Mouse (Mus musculus): ENCODE measurements around the gene Kctd13. TPM values are rescaled to one million over a fixed set of nuclear protein-coding genes. Genes with fewer than 3 reads are reported as not detected.

Gene Kctd13
- polyA plus RNA-seq (2012; rRNA removed), result 15.5 and 21.3 TPM in 2 replicates

GRCm38 (mm10) chr7:126928384-126929037, at the start of gene Kctd13:
Kctd13 (plus strand) TSS chr7:126928879.

GRCm38 (mm10) chr7:126884286-126885164, 44.2 kb upstream of the Kctd13 start, which contains the start of gene Taok2:
Taok2 (minus strand) TSS chr7:126884703.

GRCm38 (mm10) chr7:126922624-126923060, 6.0 kb upstream of the Kctd13 start, which contains the start of gene Tmem219:
Tmem219 (minus strand) TSS chr7:126922917.

GRCm38 (mm10) chr7:126949403-126949792, 20.7 kb downstream of the Kctd13 start, which contains the start of gene Asphd1:
Asphd1 (minus strand) TSS chr7:126949582.

GRCm38 (mm10) chr7:126949793-126950646, 21.3 kb downstream of the Kctd13 start, which contains the start of gene Sez6l2:
Sez6l2 (plus strand) TSS chr7:126950563.

GRCm38 (mm10) chr7:126975893-126975949, 47.0 kb downstream of the Kctd13 start, which contains the start of gene Cdipt:
Cdipt (plus strand) TSS chr7:126975914.

GRCm38 (mm10) chr7:126975950-126976866, 47.5 kb downstream of the Kctd13 start, which contains the start of gene Cdiptos:
Cdiptos (minus strand) TSS chr7:126976098.

Other genes starting within 250 kb of the Kctd13 start
- 64.6 and 66.5 TPM in 2 replicates for gene Bola2, start 233.5 kb upstream of the Kctd13 start, polyA plus RNA-seq (2012; rRNA removed)
- 36.8 and 37.9 TPM in 2 replicates for gene Slx1b, start 233.1 kb upstream of the Kctd13 start, polyA plus RNA-seq (2012; rRNA removed)
- gene Coro1a, start 221.1 kb upstream of the Kctd13 start, polyA plus RNA-seq (2012; rRNA removed), result 84.8 and 89.6 TPM in 2 replicates
- gene Mapk3, start 169.3 kb upstream of the Kctd13 start, polyA plus RNA-seq (2012; rRNA removed), result 651 and 659 TPM in 2 replicates
- 9.4 and 26.3 TPM in 2 replicates for gene Gdpd3, start 162.5 kb upstream of the Kctd13 start, polyA plus RNA-seq (2012; rRNA removed)
- gene Ypel3, start 151.9 kb upstream of the Kctd13 start, polyA plus RNA-seq (2012; rRNA removed), result 414 and 445 TPM in 2 replicates
- 4.6 and 5.0 TPM in 2 replicates for gene Tbx6, start 147.4 kb upstream of the Kctd13 start, polyA plus RNA-seq (2012; rRNA removed)
- 190 and 210 TPM in 2 replicates for gene Ppp4c, start 136.4 kb upstream of the Kctd13 start, polyA plus RNA-seq (2012; rRNA removed)
- 2.6 and 3.6 TPM in 2 replicates for gene Fam57b, start 131.2 kb upstream of the Kctd13 start, polyA plus RNA-seq (2012; rRNA removed)
- not detected in 2 replicates for gene 4930451I11Rik, start 97.2 kb upstream of the Kctd13 start, polyA plus RNA-seq (2012; rRNA removed)
- not detected in 2 replicates for gene Doc2a, start 81.5 kb upstream of the Kctd13 start, polyA plus RNA-seq (2012; rRNA removed)
- 6.8 and 9.7 TPM in 2 replicates for gene Hirip3, start 66.9 kb upstream of the Kctd13 start, polyA plus RNA-seq (2012; rRNA removed)
- gene Ino80e, start 66.5 kb upstream of the Kctd13 start, polyA plus RNA-seq (2012; rRNA removed), result 53.1 and 56.0 TPM in 2 replicates
- gene Taok2, start 44.2 kb upstream of the Kctd13 start, polyA plus RNA-seq (2012; rRNA removed), result 99.3 and 107 TPM in 2 replicates
- gene Tmem219, start 6.0 kb upstream of the Kctd13 start, polyA plus RNA-seq (2012; rRNA removed), result 109 and 125 TPM in 2 replicates
- gene Asphd1, start 20.7 kb downstream of the Kctd13 start, polyA plus RNA-seq (2012; rRNA removed), result 0.51 and 0.92 TPM in 2 replicates
- gene Sez6l2, start 21.7 kb downstream of the Kctd13 start, polyA plus RNA-seq (2012; rRNA removed), result 5.1 and 5.3 TPM in 2 replicates
- gene Cdipt, start 47.0 kb downstream of the Kctd13 start, polyA plus RNA-seq (2012; rRNA removed), result 248 and 339 TPM in 2 replicates
- gene Cdiptos, start 47.2 kb downstream of the Kctd13 start, polyA plus RNA-seq (2012; rRNA removed), result 0.65 and 0.88 TPM in 2 replicates
- 270 and 280 TPM in 2 replicates for gene Mvp, start 85.7 kb downstream of the Kctd13 start, polyA plus RNA-seq (2012; rRNA removed)
- 3.0 and 4.5 TPM in 2 replicates for gene Pagr1b, start 87.6 kb downstream of the Kctd13 start, polyA plus RNA-seq (2012; rRNA removed)
- 0.86 and 12.8 TPM in 2 replicates for gene Pagr1a, start 88.5 kb downstream of the Kctd13 start, polyA plus RNA-seq (2012; rRNA removed)
- 35.5 and 40.3 TPM in 2 replicates for gene Gm42742, start 92.2 kb downstream of the Kctd13 start, polyA plus RNA-seq (2012; rRNA removed)
- 7.0 and 8.9 TPM in 2 replicates for gene Prrt2, start 92.3 kb downstream of the Kctd13 start, polyA plus RNA-seq (2012; rRNA removed)
- gene Maz, start 98.2 kb downstream of the Kctd13 start, polyA plus RNA-seq (2012; rRNA removed), result 182 and 234 TPM in 2 replicates
- 6.3 and 6.9 TPM in 2 replicates for gene Kif22, start 113.6 kb downstream of the Kctd13 start, polyA plus RNA-seq (2012; rRNA removed)
- 4,054 and 4,768 TPM in 2 replicates for gene Zg16, start 158.4 kb downstream of the Kctd13 start, polyA plus RNA-seq (2012; rRNA removed)
- gene AI467606, start 162.5 kb downstream of the Kctd13 start, polyA plus RNA-seq (2012; rRNA removed), result 21.2 and 21.4 TPM in 2 replicates
- gene Qprt, start 193.3 kb downstream of the Kctd13 start, polyA plus RNA-seq (2012; rRNA removed), result 0.65 and 0.79 TPM in 2 replicates
- 1.9 and 2.2 TPM in 2 replicates for gene Spn, start 208.9 kb downstream of the Kctd13 start, polyA plus RNA-seq (2012; rRNA removed)

Measured in colon, adult 2 months (tissue).